Mouse (Mus musculus): ENCODE data around the gene Gm3542.
"Not testable (repeated sequence)": the region's sequence is repeated elsewhere in the genome, so short reads cannot be mapped to it uniquely, and the experiment has no call there.

DNA sequence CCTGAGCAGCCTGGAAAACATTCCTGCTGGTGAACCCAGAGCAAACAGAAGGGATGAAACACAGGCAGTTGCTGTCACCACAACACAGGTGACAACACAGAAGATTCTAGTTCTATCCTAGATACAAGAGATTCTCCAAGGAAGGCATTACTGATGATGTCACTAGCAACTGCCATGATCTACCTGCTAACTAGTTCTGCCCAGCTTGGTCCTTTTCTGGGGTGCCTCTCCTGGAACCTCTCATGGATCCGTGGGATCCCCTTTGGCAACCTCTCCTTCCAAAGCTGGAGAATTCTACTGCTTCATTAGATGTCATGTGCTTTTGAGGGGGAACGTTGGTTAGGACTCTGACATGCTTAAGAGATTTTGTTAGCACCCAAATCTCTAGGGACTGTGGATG lies at the start of gene Gm3542:
- TF ChIP-seq POLR2A (IDR thresholded peaks at IDR 0.05; ENCODE audit: borderline replicate concordance, extremely low read depth, low read depth, low read length); CTCF (IDR thresholded peaks at IDR 0.05; ENCODE audit: insufficient read depth, low read length): not testable (repeated sequence)
